Mouse (Mus musculus) midbrain, embryonic 15.5 days (tissue): ENCODE results near the gene Chst11. TPM values are rescaled to one million over a fixed set of nuclear protein-coding genes. Genes with fewer than 3 reads are reported as not detected.

Source experiments
- ATAC-seq: fragments of 200-750 bp; cut with Nextera tagmentation; replicated peaks from 2 replicates; pipeline ENCODE4 v1.8.0; 2017; ENCODE audit warnings: moderate TSS enrichment
- H3K27ac ChIP-seq: fragments of 300-500 bp; sonication (generic); 2 replicates; pipeline ENCODE4 v1.5.1; 2015; ENCODE audit warnings: mild to moderate bottlenecking, inconsistent platforms
- H3K27me3 ChIP-seq: fragments of 300-500 bp; sonication (generic); replicated peaks from 2 replicates; pipeline ENCODE4 v1.6.1; 2015; ENCODE audit warnings: inconsistent platforms
- H3K36me3 ChIP-seq: fragments of 300-500 bp; sonication (generic); replicated peaks from 2 replicates; pipeline ENCODE4 v1.6.1; 2015; ENCODE audit warnings: inconsistent platforms
- H3K4me1 ChIP-seq: fragments of 300-500 bp; sonication (generic); 2 replicates; pipeline ENCODE4 v1.6.1; 2015; ENCODE audit warnings: inconsistent platforms
- H3K4me2 ChIP-seq: fragments of 300-500 bp; sonication (generic); 2 replicates; pipeline ENCODE4 v1.6.1; 2015; ENCODE audit warnings: inconsistent platforms, mild to moderate bottlenecking, moderate library complexity
- H3K4me3 ChIP-seq: fragments of 300-500 bp; sonication (generic); 2 replicates; pipeline ENCODE4 v1.5.1; 2015; ENCODE audit warnings: mild to moderate bottlenecking, inconsistent platforms
- H3K9ac ChIP-seq: fragments of 300-500 bp; sonication (generic); 2 replicates; pipeline ENCODE4 v1.6.1; 2015; ENCODE audit warnings: mild to moderate bottlenecking, inconsistent platforms
- H3K9me3 ChIP-seq: fragments of 300-500 bp; sonication (generic); 2 replicates; pipeline ENCODE4 v1.6.1; 2016; ENCODE audit warnings: inconsistent platforms
- WGBS: fragments of 180-500 bp; shearing (Covaris S2); methylation state at CpG from one replicate; pipeline ENCODE4 v1.1.7; 2015; ENCODE audit warnings: mixed read lengths; 5-methylcytosine and 5-hydroxymethylcytosine counted together
- polyA plus RNA-seq: library from polyadenylated mRNA; unstranded; fragments of >200 nt; fragmentation: Nextera tagmentation; extraction: Ambion mirVana; gene quantifications from 2 replicates; pipeline ENCODE4 v1.2.1, GENCODE M21; 2015

Chst11 gene
- polyA plus RNA-seq, 1 experiment from 2014 or later, result 4.1 TPM

DNA sequence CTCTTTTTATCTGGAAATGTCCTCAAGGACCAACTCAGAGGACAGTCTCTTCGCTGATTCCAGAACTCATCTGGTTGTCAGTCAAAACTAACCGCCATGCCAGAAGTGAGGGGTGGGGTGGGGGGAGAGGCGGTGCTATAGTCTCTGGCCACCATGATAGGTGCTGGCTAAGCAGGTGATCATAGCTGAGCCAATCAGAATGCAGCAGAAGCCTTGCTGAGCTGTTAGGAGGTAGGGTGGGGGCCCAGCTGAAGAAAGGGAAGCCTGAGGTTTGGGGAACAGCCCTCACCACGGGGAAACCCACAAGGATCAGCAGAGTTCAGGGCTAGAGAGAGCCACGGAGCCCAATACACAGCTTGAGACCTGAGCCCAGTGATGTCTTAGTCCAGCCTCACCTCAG lies 11.1 kb upstream of the Chst11 start:
- H3K36me3 ChIP-seq, result no peaks in the 10 kb centered on the region
- H3K27me3 ChIP-seq, result no peaks in the 10 kb centered on the region
- ATAC-seq, result no peak
- no peaks in the 10 kb centered on the region for H3K9me3 ChIP-seq
- no peak overlapping the region for H3K4me2 ChIP-seq
- no peaks in the 10 kb centered on the region for H3K4me1 ChIP-seq
- H3K27ac ChIP-seq, result no peak overlapping the region
- H3K4me3 ChIP-seq, result no peak overlapping the region
- WGBS, result 83% methylated on average over 5 of the region's 5 CpGs
- H3K9ac ChIP-seq, result no peak overlapping the region

DNA sequence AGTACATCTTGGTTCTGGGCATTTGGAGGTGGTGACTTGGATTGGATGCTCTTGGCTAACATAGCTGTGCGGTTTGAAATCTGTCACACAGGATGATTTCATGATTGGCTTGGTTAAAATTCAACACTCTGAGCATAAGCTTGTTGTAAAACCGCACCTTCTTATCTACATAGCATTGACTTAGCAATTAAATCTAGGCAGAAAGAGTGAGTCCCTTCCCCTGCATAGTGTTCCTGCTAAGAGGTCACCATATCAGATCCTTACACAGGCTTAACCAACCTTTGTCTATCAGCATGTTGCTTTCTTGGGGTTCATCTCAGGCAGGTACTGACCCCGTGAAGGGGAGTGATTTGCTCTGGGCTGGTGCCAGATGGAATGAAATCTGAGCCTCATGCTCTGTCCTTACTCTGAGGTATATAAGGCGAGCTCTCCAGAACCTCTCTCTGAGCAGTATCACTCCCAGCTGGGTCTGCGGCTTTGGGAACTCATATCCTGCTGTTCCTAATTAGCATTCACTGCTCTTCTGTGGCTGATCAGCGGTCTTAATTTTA lies 10.6 kb upstream of the Chst11 start:
- Histone ChIP-seq H3K4me1 (no peaks in the 10 kb centered on the region), H3K27me3 (no peaks in the 10 kb centered on the region), H3K4me2 (no peak overlapping the region), H3K27ac (no peak overlapping the region), H3K36me3 (no peaks in the 10 kb centered on the region), H3K9ac (no peak overlapping the region), H3K9me3 (no peaks in the 10 kb centered on the region), H3K4me3 (no peak overlapping the region)
- ATAC-seq, result no peak
- 63% methylated on average over 6 of the region's 6 CpGs for WGBS

DNA sequence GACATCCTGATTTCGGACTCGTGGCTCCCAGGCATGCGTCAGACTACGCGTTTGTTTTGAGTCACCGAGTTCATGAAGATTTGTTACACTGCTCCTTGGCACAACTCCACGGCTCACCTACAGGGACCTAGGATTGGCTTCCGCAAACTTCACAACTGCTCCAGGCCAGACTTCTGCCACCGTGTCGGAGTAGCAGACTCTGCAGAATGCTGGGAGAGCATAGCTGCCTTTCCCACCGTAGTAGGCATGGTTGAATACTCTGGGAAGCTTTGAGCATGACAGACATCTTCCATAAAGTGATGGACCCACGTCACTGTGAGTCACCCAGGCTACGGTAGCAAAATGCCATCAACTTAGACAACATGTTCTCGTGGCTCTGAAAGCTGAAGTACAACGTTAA lies 9.5 kb upstream of the Chst11 start:
- no peak overlapping the region for H3K4me2 ChIP-seq
- H3K36me3 ChIP-seq, result no peaks in the 10 kb centered on the region
- H3K9me3 ChIP-seq, result no peaks in the 10 kb centered on the region
- H3K27me3 ChIP-seq, result no peaks in the 10 kb centered on the region
- H3K4me3 ChIP-seq, result no peak overlapping the region
- H3K4me1 ChIP-seq, result no peaks in the 10 kb centered on the region
- WGBS, result 89% methylated on average over 15 of the region's 15 CpGs
- no peak for ATAC-seq
- no peak overlapping the region for H3K9ac ChIP-seq
- H3K27ac ChIP-seq, result no peak overlapping the region

DNA sequence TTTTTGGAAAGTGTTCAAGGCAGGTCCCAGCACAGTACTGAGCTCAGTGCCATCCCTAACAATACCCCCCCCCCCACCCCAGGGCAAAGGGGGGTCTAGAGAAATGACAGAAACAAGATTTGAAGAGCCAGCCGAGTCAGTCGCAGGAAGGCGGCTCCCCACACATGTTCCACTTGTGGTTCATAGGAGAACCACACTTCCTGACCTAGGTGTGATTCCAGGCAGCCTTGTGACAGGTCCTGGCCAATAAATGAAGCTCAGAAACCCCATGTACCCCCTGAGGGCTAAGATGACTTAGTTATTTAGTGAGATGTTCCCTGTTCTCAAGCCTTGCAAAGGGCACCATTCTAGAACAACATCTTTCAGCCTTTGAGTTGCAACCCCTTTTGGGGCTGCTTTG lies 3.0 kb upstream of the Chst11 start:
- no peak for ATAC-seq
- Histone ChIP-seq H3K4me3 (no peak overlapping the region), H3K9me3 (no peaks in the 10 kb centered on the region), H3K27me3 (peaks cover 10% of the 10 kb centered on the region; the same call in 1 of the 2 replicates), H3K4me2 (no peak overlapping the region), H3K36me3 (no peaks in the 10 kb centered on the region), H3K27ac (no peak overlapping the region), H3K9ac (no peak overlapping the region), H3K4me1 (peaks cover 22% of the 10 kb centered on the region)
- WGBS, result 91% methylated on average over 3 of the region's 3 CpGs

DNA sequence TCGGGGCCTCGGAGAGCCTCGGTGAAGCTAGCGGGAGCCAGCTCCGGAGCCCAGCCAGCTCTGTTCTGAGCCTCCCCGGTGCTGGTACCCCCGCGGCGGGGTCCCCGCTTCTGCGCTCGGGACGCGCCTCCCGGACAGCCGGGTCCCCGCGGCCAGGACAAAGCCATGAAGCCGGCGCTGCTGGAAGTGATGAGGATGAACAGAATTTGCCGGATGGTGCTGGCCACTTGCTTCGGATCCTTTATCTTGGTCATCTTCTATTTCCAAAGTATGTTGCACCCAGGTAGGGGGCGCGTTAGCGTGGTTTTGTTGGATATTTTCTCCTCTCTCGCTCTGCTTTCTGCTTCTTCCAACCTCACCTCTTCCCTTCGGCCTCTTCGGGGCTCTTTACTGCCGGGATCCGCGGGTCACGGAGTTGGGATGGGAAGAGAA lies 418 bp downstream of the Chst11 start:
- Histone ChIP-seq H3K27ac (peak overlapping the region; percentile 91), H3K9me3 (no peaks in the 10 kb centered on the region), H3K9ac (peak overlapping the region; percentile 77), H3K36me3 (no peaks in the 10 kb centered on the region), H3K27me3 (peaks cover 10% of the 10 kb centered on the region; the same call in 1 of the 2 replicates), H3K4me3 (peak overlapping the region; percentile 65), H3K4me2 (peak overlapping the region; percentile 84), H3K4me1 (peaks cover 50% of the 10 kb centered on the region)
- no peak; the same call in none of the 2 replicates for ATAC-seq
- WGBS, result under 1% methylated on average over 32 of the region's 32 CpGs

DNA sequence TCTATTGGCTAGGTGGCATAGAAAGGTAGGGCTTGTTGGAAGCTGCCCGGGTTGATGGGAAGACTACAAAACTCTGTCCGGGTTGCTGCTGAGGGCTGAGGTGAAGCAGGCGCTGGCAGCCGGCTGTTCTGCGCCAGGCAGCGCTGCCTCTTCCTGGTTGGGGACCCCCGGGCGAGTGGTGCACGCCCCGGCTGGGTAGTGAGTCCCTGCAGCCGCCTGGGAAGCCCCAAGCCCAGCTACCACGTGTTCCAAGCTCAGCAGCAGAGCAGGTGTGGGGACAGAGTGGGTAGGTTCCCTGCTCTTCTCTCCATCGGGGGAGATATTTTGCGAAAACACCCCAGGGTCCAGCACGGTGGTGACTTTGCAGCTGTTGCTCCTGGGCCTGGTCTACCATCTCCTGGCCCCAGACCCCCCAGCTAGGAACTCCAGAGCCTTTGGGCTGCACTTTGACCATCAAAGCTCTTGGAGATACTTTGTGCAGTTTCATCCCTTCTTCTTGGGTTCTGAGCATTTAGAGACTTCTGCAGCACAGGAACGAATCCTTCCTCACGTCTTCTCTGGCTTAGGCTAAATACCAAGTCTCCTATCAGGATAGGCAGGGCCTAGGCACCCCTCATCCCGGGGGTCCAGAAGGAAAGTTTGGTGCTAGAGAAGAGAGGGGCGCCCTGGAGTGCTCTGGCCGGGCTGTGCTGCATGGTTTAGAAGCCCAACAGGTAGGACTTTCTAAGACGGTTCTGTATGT lies 1.1 kb downstream of the Chst11 start:
- Histone ChIP-seq H3K9ac (peak overlapping the region; percentile 77), H3K4me3 (peak overlapping the region; percentile 65), H3K27me3 (peaks cover 10% of the 10 kb centered on the region; the same call in 1 of the 2 replicates), H3K4me1 (peaks cover 56% of the 10 kb centered on the region), H3K27ac (peak overlapping the region; percentile 91), H3K9me3 (no peaks in the 10 kb centered on the region), H3K4me2 (peak overlapping the region; percentile 84), H3K36me3 (no peaks in the 10 kb centered on the region)
- WGBS, result 3% methylated on average over 21 of the region's 21 CpGs
- peak; percentile 22 for ATAC-seq

DNA sequence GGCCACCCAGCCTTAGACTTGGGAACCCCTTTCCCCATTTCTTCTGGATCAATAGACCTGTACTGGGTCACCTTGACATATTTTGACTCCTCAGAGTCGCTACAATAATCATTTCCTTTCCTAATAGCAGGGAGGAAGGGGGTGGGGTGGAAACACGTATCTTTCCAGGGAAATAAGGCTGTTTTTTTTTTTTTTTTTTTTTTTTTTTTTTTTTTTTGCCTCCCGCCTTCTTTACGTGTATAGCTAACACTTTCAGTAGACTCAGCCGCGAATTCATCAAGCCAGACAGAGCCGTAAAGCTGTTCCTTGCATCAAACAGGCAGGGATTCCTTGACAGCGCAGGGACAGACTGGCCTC lies 1.7 kb downstream of the Chst11 start:
- H3K9ac ChIP-seq, result peak overlapping the region; percentile 77
- H3K4me2 ChIP-seq, result peak overlapping the region; percentile 84
- no peak overlapping the region for H3K27ac ChIP-seq
- H3K4me3 ChIP-seq, result peak overlapping the region; percentile 65
- ATAC-seq, result no peak
- WGBS, result 14% methylated on average over 8 of the region's 8 CpGs
- H3K36me3 ChIP-seq, result no peaks in the 10 kb centered on the region
- H3K9me3 ChIP-seq, result no peaks in the 10 kb centered on the region
- H3K27me3 ChIP-seq, result peaks cover 10% of the 10 kb centered on the region; the same call in 1 of the 2 replicates
- peaks cover 60% of the 10 kb centered on the region for H3K4me1 ChIP-seq

DNA sequence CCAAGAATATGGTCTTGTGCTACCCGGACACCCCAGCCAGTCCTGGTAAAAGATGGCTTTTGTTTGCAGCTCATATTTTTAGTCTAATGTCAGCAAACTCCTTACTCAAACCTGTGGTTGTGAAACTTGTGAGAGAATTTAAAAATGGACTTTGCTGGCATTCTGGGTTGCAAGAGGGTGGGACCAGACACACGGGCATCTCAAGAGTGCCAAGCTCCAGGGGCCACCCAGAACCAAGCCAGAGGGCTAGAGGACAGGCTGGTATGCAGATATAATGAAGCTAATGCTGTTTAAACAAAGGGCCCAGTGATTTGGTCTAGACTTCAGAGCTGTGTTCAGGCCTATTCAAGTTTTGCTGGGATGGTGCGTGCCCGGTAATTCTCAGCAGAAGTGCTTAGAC lies 2.1 kb downstream of the Chst11 start:
- Histone ChIP-seq H3K27me3 (peaks cover 10% of the 10 kb centered on the region; the same call in 1 of the 2 replicates), H3K4me3 (peak overlapping the region; percentile 65), H3K4me1 (peaks cover 63% of the 10 kb centered on the region), H3K9me3 (no peaks in the 10 kb centered on the region), H3K36me3 (no peaks in the 10 kb centered on the region), H3K4me2 (peak overlapping the region; percentile 84), H3K9ac (peak overlapping the region; percentile 77; the same call in 1 of the 2 replicates), H3K27ac (no peak overlapping the region)
- ATAC-seq, result no peak
- 52% methylated on average over 4 of the region's 4 CpGs for WGBS

DNA sequence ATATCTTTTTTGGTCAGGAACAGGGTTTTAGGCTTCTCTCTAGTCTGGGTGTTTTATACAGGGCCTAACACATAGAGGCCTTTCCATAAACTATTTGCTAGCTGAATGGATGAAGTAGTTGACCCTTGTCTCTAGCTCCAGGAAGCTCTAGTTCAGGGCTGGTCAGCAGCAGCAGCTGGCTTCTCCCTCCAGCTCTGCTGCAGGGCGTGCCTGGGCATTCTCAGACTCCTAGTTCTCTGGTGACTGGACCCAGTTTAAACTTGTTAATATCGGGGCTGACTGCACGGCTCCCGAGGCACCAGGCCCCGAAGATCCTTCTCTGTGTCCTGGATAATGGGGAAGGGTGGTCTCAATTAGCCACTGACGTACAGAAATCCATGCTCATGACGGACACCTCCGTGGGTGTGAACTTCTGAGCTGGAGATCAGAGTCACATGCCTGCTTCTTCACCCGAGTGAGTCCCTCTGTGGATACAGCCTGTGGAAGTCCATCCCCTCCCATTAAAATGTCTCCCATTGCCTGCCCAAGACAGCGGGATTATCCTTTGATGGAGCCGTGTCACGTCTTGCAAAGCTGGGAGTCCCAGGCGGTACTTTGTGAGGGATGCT lies 4.2 kb downstream of the Chst11 start:
- H3K4me2 ChIP-seq, result peak overlapping the region; percentile 8
- no peak overlapping the region for H3K4me3 ChIP-seq
- no peaks in the 10 kb centered on the region for H3K36me3 ChIP-seq
- no peaks in the 10 kb centered on the region for H3K9me3 ChIP-seq
- WGBS, result 47% methylated on average over 13 of the region's 13 CpGs
- ATAC-seq, result no peak
- H3K27me3 ChIP-seq, result no peaks in the 10 kb centered on the region
- no peak overlapping the region for H3K9ac ChIP-seq
- H3K4me1 ChIP-seq, result peaks cover 55% of the 10 kb centered on the region
- no peak overlapping the region for H3K27ac ChIP-seq

DNA sequence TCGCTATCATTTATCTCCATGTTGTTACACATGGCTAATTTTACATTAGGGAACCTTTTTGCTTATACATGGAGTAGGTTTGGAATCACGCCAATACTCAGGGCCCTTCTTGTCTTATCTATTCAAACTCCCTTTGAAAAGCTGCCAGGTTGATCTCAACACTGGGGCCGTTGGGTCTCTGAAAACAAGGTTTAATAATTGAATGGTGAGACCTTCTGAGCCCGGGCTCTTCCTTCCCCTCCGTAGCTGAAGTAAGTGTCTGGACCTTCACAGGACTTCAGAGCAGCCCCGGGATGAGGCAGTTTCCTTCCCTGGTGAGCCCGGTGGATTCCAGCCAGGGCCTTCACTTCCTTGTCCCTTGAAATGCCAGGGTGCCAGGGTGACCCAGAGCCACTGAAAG lies 5.6 kb downstream of the Chst11 start:
- Histone ChIP-seq H3K4me2 (no peak overlapping the region), H3K27ac (no peak overlapping the region), H3K27me3 (no peaks in the 10 kb centered on the region), H3K4me1 (peaks cover 51% of the 10 kb centered on the region), H3K9ac (no peak overlapping the region), H3K4me3 (no peak overlapping the region), H3K36me3 (no peaks in the 10 kb centered on the region), H3K9me3 (no peaks in the 10 kb centered on the region)
- no peak for ATAC-seq
- WGBS, result 46% methylated on average over 7 of the region's 7 CpGs

DNA sequence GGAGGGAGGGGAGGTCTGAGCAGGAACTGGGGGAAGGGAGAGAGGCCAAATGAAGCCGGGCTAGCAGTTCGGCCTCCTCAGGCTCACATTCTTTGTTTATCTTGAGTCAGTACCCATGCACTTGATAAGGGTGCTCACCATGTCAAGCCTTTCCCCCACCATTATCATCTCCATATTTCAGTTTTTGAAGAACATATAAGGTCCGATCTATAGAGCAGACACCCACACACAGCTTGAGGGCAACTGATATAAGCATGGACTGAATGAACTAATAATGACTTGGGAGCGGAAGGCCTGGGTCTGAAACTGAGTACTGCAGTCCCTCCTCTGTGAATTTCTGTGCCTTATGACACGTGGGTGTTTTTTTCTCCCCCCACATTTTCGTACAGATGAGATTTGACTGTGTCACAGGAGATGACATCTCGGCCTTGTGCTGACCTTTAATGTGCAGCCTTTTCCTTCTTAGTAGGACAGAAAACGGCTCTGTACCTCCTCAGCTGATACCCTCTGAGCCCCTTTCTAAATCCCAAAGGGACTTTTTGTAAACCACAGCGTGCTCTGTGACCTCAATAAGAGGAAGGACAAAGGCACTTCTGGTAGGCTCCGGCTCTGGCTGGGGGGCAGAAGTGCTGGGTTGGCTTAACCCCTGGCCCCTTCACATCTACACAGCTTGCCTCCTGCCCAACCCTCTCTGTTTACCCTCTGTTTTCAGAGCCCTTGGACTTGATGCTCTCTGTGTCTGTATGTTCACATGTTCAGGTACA lies 6.6 kb downstream of the Chst11 start:
- no peak overlapping the region for H3K4me2 ChIP-seq
- no peak overlapping the region for H3K27ac ChIP-seq
- 34% methylated on average over 10 of the region's 10 CpGs for WGBS
- H3K9me3 ChIP-seq, result no peaks in the 10 kb centered on the region
- no peaks in the 10 kb centered on the region for H3K27me3 ChIP-seq
- no peak overlapping the region for H3K9ac ChIP-seq
- H3K4me1 ChIP-seq, result peaks cover 44% of the 10 kb centered on the region
- no peak for ATAC-seq
- no peaks in the 10 kb centered on the region for H3K36me3 ChIP-seq
- no peak overlapping the region for H3K4me3 ChIP-seq

DNA sequence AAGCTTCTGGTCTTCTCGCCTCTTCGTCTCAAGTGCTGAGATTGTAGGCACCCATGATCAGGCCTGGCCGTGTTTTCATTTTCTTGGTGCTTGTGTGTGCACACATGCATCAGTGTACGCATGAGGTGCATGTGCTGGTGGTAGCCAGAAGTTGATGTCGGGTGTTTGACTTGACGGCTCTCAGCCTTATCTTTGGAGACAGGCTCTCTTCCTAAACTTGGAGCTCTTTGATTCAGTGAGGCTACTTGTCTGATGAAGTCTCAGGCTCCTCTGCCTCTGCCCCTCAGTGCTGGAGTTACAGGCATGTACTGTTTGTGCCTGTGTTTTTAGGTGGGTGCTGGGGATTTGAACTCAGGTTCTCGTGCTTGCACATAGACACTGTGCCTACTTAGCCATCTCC lies 9.0 kb downstream of the Chst11 start:
- no peak for ATAC-seq
- 94% methylated on average over 7 of the region's 7 CpGs for WGBS

More for the DNA sequence above, 9.0 kb downstream of the Chst11 start:
- H3K9ac ChIP-seq, result no peak overlapping the region
- no peak overlapping the region for H3K4me2 ChIP-seq
- H3K27ac ChIP-seq, result no peak overlapping the region
- no peak overlapping the region for H3K4me3 ChIP-seq
- H3K9me3 ChIP-seq, result no peaks in the 10 kb centered on the region
- H3K36me3 ChIP-seq, result no peaks in the 10 kb centered on the region
- peaks cover 25% of the 10 kb centered on the region for H3K4me1 ChIP-seq
- H3K27me3 ChIP-seq, result no peaks in the 10 kb centered on the region
